Mouse (Mus musculus) urinary bladder, adult 18-20 months (tissue): ENCODE measurements around the gene Arid1b.

Experiments
- DNase-seq, 2 experiments: peaks; one replicate each; pipeline ENCODE4 v3.0.0; 2022; ENCODE audit warnings: low spot score in 2 of 2, mixed read lengths in 2 of 2

Gene Arid1b

GRCm38 (mm10) chr17:5310425-5310888 lies 316.3 kb downstream of the Arid1b start:
- DNase-seq = no peak

DNA sequence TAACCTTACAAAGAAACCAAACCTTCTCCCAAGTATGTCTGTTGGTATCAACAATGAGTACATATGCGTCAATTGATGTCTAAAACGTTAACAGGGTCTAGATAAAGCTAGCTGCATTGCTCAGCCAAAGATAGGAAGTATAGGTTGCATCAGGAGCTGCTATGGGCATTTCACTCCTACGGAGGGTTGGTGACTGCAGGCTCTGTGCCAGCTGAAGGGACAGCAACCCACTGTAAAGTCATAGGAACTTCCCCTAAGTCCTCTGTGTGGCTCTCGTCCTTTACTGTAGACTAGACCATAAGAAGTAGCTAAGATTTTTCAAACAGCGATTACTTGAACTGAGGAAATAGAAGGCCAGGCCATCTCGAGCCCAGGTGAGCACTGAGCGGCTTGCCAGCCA lies 316.9 kb downstream of the Arid1b start:
- DNase-seq = no peak

GRCm38 (mm10) chr17:5312307-5312706 lies 318.2 kb downstream of the Arid1b start:
- DNase-seq = no peak

DNA sequence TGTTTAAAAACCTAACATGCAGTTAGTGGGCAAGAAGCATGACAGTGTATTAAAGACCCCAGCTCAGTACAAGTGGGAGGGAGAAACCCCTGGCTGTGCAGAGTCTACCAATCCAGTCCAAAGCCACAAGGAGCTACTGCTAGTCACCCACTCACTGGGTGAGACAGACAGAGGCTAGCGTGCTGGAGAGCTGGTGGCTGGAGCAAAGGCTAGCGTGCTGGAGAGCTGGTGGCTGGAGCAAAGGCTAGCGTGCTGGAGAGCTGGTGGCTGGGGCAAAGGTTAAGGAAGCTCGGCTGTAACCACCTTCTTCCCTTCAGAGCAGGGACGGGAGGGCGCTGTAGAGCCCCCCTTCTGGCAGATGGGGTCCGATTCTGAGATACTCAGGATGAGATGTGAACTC lies 320.6 kb downstream of the Arid1b start:
- no peak for DNase-seq

- no peak for DNase-seq
Observed at GRCm38 (mm10) chr17:5316489-5316888, 322.4 kb downstream of the Arid1b start.

GRCm38 (mm10) chr17:5321589-5322225 lies 327.6 kb downstream of the Arid1b start:
- no peak for DNase-seq

DNA sequence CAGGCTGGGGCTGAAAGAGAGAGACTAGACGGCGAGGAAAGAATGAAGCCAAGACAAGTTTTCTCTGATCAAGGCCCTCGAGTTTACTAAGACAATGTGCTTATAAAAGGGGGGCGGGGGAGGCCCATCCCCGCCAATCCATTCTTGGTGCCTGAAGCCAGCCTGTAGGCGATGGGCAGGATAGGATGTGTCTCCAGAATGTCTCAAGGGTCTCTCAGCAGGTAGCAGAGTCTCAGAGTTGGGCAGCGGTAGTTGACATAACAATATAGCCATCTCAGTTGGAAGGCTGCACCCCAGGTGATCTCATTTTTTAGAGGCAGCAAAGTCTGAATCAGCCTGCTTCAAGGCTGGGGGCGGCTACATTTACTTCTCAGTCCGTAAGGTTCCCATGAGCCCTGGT lies 328.5 kb downstream of the Arid1b start:
- no peak for DNase-seq

GRCm38 (mm10) chr17:5323746-5324145 lies 329.6 kb downstream of the Arid1b start:
- no peak for DNase-seq

- no peak for DNase-seq
Observed at GRCm38 (mm10) chr17:5324236-5324876, 330.2 kb downstream of the Arid1b start.

DNA sequence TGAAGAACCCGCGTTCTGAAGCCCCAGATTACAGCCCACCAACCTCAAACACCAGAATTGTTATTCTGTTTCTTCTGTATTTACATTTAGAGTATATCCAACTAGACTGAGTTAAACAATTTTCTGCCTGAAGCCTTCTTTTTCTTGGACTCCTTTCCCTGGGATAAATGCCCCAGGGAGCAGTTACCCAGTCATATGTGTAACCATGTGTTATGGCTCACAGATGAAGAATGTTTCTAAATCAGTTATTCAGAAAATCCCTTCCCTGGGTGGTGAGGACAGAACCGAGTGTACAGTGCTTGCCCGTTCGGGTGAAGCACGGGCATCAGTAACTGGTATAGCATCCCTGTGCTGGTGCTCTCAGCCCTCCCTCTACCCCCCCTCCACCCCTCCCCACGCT lies 332.6 kb downstream of the Arid1b start:
- DNase-seq = no peak

DNA sequence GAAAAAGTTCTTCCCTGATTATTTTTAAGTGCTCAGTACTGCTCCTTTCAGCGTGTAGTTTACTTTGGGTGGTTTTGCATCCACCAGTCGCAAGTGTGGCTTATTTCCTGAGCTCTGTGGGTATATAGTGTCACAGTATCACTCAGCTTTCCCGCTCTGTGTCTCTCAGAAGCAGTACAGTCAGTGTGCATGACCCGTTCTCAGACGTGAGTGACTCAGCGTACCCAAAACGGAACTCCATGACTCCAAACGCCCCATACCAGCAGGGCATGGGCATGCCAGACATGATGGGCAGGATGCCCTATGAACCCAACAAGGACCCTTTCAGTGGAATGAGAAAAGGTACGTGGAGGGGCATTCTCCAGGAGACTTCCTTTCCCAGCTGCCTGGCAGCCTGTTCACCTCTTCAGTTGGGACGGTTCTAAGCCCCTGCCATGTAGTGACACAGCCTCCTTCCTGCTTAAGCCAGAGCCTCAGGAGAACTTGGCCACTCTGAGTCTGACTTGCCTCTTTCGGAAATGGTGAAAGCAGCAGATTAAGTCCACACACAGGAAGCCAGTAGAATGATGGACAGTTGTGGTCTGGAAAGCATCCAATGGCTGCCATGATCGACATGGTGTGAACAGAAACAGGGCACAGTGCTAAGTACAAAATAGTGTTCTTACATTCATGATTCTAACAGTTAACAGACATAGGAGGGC lies 333.5 kb downstream of the Arid1b start:
- no peak for DNase-seq

DNA sequence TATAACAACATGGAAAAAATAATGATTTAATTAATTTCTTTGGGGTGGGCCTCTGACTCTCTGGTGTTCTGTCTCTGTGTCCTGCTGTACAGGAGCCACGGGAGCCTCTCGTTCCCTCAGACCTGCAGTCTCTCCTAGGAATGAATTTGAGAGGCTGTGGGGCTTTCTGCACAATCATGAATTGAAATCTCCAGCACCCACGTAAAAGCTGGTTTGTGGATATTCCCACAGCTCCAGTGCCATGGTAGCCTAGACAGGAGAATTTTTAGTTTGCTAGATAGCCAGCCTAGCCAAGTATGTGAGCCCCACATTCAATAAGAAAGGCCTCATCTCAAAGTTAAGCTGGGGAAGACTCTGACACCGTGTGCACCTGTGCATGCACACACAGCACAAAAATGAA lies 335.3 kb downstream of the Arid1b start:
- no peak for DNase-seq

DNA sequence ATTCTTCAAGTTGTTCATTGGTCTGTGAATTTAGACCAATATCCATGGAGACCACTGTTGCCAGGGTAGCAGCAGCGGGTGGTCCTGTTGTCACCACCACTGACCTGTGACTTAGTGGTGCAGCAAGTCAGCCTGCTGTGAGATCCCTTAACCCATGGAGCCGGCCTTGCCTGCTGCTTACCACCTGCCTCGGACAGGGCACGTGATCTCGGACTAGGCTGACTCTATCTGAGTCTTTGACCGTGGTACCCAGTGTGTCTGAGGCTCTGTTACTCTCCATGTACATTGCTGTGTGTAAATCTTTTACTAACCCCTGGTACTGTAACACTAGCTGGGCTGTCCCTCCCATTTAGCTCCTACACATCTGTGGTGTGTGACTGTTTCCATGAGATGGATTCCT lies 335.9 kb downstream of the Arid1b start:
- DNase-seq = no peak

- DNase-seq = no peak
Observed at GRCm38 (mm10) chr17:5330644-5331043, 336.5 kb downstream of the Arid1b start.

DNA sequence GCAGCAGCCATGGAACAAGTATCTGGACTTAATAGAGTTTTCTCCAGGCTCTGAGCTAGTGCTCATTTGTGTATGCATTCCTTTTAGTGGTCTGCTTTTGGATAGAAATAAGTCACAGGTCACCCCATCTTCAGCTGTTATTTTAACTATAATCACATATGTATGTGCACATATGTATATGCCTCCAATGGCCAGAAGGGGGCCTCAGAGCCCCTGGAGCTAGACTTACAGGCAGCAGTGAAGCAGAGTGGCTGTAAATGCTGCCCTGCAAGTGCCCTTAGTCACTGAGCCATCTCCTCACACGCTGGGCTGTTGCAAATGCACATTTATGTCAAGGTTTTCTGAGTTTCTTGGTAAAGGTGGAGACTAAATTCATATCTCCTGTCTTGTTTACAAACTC lies 337.3 kb downstream of the Arid1b start:
- DNase-seq = no peak

DNA sequence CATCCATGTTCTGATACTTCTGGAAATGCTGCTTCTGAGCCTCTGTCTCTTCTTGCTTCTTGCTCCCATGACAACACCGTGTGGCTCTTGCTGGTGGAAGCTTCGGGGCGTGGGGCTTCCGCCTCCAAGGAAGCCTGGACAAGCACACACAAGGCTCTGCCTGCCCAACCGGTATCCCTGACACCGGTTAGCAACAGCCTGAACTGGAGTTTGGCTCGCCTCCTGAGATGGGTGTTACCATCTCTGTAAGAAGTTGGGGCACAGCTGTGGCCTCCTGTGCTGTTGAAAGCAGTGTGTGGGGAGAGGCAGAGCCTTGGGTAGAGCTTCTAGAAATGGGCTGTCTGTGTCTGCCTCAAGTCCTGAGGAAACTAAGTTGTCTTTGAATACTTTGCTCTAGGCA lies 340.4 kb downstream of the Arid1b start:
- DNase-seq = peak in 1 of 2 experiments; percentile 33

DNA sequence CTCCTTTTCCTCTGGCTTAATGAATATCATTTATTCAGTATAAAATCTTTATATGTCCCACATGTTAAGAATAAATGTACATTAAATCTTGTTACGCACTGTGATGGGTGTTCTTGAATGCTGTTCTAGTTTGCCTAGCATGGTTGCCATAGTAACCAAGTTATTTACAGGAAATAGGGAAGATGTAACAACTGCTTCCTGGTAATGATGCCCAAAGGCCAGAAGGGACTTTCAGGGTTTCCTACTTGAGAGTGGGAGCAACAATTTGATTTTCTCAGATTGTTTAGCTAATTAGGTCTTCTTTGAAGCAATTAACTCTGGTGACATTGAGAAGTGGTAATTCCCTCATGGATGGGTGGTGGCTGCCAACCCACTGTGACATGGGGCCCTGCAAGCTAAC lies 350.3 kb downstream of the Arid1b start:
- DNase-seq = no peak

- no peak for DNase-seq
Observed at GRCm38 (mm10) chr17:5345810-5346209, 351.7 kb downstream of the Arid1b start.

DNA sequence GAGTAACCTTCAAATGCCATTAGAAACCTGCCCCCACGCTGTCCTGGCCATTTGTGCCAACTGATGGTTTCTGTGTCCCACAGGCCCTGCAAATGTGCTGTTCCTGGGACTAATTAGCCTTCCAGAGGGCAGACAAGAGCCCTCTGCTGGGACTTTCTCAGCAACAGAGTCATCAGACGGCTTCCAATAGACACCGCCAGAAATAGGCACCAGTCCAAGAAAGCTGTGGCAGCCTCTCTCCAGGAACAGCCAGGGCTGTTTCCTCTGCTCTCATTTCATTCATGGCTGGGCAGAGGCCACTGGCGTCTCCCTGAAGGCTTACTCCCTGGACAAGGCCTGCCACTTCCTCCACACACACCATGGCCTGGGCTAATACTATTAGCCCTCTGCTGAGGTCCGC lies 358.8 kb downstream of the Arid1b start:
- DNase-seq = no peak

GRCm38 (mm10) chr17:5360759-5361158 lies 366.6 kb downstream of the Arid1b start:
- no peak for DNase-seq

DNA sequence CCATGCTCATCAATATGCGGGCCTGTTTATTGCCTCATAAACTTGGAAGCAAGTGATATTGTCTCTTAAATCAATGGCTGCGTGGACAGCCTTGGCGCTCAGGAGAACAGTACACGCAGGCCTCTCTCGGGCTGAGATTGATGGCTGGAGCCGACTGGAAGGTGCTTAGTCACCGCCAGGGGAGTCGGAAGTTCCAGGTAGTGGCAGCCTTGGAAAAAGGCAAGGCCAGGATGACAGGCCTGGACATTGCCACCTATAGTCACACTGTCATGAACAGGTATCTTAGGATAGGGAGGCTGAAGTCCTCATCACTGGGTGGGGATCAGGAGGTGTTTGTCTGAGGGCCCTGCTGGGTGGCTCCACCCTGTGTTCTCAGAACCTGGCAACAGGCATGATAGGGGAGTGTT lies 371.9 kb downstream of the Arid1b start:
- DNase-seq = no peak

DNA sequence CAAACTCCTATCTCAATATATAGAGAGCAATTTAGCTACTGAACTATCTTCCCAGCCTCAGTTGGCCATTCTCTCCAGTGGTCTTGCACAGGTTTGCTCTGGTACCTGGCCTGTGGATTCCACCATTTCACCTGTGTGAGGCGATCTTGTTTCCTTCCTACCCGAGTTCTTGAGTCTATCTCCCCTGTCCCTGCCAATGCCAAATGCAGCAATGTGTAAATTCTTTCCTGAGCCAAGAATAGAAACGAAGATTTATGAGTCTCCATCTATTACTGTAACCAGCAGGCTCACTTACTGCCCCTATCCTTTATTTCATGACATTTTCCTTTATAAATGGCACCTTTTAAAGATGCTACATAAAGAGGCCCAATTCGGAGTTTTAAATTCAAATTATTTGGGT lies 376.9 kb downstream of the Arid1b start:
- DNase-seq = no peak

GRCm38 (mm10) chr17:5371521-5371920 lies 377.4 kb downstream of the Arid1b start:
- no peak for DNase-seq
